Mouse (Mus musculus) heart, postnatal 10 days (tissue): ENCODE results near the gene Cmklr1. TPM values are rescaled to one million over a fixed set of nuclear protein-coding genes. Genes with fewer than 3 reads are reported as not detected.

Source experiments
- DNase-seq, 2 experiments: peaks; one replicate each; pipeline ENCODE4 v3.0.0; 2021
- intact Hi-C: fragments of 180-260 bp; cut with DNase I; formaldehyde crosslinking; loops from one replicate; pipeline ENCODE4 v1.15.1; 2025
- total RNA-seq, 2 experiments: library from RNA; stranded (reverse); gene quantifications; 2 replicates each; pipeline ENCODE4 v1.2.3; 2021

The Cmklr1 gene
- total RNA-seq, 2 experiments from 2014 or later, result 20.8 to 22.5 TPM

DNA sequence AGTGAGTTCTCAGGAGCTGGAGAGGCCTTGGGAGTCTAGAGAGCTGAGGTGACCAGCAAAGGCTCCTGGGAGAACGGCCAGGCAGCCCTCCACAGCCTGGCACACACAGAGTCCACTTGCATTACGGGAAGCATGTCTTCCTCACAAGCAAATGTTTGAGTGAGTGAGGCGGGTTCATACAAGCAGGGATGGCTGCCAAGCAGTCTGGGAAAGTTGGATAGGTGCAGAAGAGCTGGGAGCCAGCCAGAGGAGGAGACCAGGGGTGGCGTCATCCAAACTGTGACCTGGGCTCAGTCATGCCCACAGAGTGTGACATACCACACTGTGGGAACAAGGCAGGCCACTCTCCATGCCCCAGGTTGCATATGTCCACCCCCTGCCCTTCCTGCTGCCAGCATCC, 25.2 kb downstream of the Cmklr1 start:
- intact Hi-C loops, result no loop called here

DNA sequence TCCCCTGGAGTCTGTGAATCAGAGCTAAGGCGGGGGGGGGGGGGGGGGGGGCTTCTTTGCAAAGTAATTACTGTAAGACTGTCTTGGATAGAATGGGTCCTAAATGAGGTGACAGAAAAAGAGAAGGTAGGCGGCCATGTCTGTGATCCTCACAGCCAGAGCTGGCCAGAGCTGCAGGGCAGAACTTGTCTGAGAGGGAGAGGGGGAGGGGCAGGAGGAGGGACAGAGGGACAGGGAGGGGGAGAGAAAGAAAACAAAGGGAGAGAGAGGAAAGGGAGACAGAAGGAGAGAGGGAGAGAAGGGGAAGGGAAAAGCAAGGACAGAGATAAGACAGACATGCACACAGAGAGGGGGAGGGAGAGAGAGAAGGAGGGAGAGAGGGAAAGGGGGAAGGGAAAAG, 27.2 kb downstream of the Cmklr1 start:
- no peak for DNase-seq
- intact Hi-C loops, result no loop called here

More for the DNA sequence above, 25.2 kb downstream of the Cmklr1 start:
- peak; percentile 64 to 67 for DNase-seq

GRCm38 (mm10) chr5:113620999-113621398, 29.2 kb downstream of the Cmklr1 start:
- intact Hi-C loops, result no loop called here
- no peak for DNase-seq

DNA sequence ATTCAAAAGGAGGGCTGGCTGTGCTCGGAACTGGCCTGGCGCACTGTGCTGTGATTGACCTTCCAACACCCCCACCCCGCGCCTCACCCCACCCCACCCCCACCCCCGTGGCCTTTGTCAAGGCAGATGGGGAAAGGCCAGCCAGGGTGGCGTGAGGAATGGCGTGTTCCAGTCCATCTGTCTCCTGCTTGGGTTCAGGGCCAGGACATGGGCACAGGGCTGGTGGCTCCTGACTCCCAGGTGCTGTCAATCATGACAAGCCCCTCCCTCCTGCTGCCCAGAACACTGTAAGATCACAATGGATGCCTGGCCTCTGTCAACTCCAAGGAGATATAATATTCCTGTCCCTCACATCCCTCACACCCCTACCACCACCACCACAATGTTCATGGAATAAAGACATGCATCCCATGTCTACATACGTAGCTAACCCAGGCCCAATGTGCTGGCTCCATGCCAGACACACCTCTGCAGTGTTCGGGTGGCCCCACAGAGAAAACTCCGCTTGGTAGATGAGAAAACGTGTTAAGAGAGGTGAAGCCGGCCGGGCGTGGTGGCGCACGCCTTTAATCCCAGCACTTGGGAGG, 30.0 kb downstream of the Cmklr1 start:
- intact Hi-C loops, result no loop called here
- DNase-seq, result no peak

DNA sequence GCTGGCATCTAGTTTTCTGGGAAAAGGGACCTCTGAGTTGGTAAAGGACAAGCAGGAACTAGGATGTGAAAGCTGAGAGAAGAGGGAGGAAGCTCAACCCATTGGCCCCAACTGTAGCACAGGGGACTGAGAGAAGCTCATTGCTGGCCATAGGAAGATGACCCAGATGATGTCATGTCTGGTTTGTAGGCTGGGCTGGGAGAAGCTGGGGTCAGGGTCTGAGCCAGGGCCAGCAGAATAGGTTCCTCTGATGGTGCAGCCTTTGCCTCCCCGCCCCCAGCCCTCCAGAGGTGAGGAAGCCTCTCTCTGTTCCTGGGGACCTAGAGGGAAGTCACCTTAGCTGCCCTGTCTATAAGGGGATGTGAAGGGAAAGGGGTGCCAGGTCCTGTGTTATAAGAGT, 31.1 kb downstream of the Cmklr1 start:
- intact Hi-C loops, result no loop called here
- DNase-seq, result no peak

GRCm38 (mm10) chr5:113618716-113619115, 31.5 kb downstream of the Cmklr1 start:
- no peak for DNase-seq
- intact Hi-C loops, result no loop called here

- peak; percentile 58 to 65 for DNase-seq
- intact Hi-C loops, result no loop called here
Measured at GRCm38 (mm10) chr5:113611771-113612233, 38.4 kb downstream of the Cmklr1 start.

DNA sequence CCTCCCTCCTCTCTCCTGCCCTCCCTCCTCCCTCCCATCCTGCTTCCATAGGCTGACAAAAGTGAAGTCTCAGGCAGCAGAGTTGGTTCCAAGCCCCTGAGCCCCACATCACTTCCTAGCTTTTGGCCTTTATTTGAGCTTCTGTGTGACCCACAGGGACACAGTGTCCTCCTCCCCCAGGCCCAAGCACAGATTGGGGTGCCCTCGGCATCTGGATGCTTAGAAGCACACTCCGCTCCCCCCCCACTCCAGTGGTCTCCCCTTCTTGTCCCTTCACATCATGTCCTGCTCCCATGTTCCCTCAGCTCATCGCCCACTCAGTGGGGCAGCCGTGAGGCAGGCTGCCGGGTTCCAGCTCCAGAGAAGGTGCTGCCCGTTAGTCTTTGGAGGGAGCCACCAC, 39.1 kb downstream of the Cmklr1 start:
- intact Hi-C loops, result no loop called here
- DNase-seq, result no peak

GRCm38 (mm10) chr5:113610490-113610889, 39.7 kb downstream of the Cmklr1 start:
- no peak for DNase-seq
- intact Hi-C loops, result no loop called here

GRCm38 (mm10) chr5:113609891-113610290, 40.3 kb downstream of the Cmklr1 start:
- DNase-seq, result no peak
- intact Hi-C loops, result no loop called here

GRCm38 (mm10) chr5:113608511-113608910, 41.7 kb downstream of the Cmklr1 start:
- DNase-seq, result no peak

DNA sequence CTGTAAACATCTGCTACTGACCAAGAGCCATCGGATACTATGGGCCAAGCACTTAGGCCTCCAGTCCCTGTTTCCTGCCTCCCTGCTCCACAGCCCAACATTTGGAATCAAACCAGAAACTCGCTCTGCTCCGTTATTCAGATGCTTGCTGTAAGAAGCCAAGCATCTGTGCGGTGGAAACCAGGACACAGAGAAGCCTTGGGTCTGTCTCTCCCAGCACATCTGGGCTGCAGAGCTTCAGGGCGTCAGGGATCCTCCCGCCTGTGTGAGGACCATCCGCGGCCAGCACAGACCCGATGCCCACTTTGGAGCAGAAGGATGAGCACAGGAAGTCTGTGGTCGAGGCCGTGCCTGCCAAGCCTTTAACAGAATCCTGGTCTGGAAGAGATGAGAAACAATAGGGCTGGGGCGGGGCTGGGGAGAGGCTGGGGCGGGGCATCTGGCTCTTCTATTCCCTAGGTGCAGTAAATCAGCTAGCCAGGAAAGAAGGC, 42.2 kb downstream of the Cmklr1 start:
- peak; percentile 66 to 71 for DNase-seq
- intact Hi-C loops, result no loop called here

More at GRCm38 (mm10) chr5:113608511-113608910, 41.7 kb downstream of the Cmklr1 start:
- intact Hi-C loops, result no loop called here

GRCm38 (mm10) chr5:113606961-113607785, 43.1 kb downstream of the Cmklr1 start:
- intact Hi-C loops, result no loop called here
- DNase-seq, result peak; percentile 67 to 70

GRCm38 (mm10) chr5:113606121-113606520, 44.1 kb downstream of the Cmklr1 start:
- intact Hi-C loops, result no loop called here
- DNase-seq, result no peak

DNA sequence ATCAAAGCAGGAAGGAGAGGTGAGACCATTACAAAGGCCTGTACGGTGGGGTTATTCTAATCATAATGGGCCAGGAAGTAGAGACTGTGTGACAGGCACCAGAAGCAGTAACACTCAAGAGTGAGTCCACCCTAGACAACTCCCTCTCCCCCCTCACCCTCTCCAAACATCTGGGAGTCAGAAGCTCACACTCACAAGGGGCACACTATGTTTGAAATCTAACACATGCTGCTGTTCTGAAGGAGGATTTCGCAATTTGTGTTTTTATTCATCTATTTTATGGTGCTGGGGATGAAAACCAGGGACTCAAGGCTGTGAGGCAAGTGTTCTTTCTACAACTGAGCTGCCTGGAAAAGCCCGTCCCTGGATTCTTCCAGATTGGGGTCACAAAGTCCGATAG, 45.5 kb downstream of the Cmklr1 start:
- no peak for DNase-seq
- intact Hi-C loops, result no loop called here

GRCm38 (mm10) chr5:113603471-113603870, 46.8 kb downstream of the Cmklr1 start:
- intact Hi-C loops, result no loop called here
- DNase-seq, result no peak

GRCm38 (mm10) chr5:113600803-113601202, 49.4 kb downstream of the Cmklr1 start:
- no peak for DNase-seq
- intact Hi-C loops, result no loop called here

DNA sequence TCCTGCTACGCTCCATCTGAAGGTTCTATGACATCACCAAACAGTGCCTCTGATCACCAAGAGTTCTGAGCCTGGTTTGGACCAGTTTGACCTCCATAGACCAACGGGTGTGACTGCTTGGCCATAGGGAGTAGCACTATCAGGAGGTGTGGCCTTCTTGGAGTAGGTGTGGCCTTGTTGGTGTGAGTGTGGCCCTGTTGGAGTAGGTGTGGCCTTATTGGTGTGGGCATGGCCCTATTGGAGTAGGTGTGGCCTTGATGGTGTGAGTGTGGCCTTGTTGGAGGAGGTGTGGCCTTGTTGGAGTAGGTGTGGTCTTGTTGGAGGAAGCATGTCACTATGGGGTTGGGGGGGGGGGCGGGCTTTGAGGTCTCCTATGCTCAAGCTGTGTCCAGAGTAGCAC, 50.0 kb downstream of the Cmklr1 start:
- no peak for DNase-seq
- intact Hi-C loops, result no loop called here

- intact Hi-C loops, result no loop called here
- no peak for DNase-seq
Measured at GRCm38 (mm10) chr5:113596780-113597353, 53.4 kb downstream of the Cmklr1 start.

- no peak for DNase-seq
- intact Hi-C loops, result no loop called here
Measured at GRCm38 (mm10) chr5:113596252-113596651, 54.0 kb downstream of the Cmklr1 start.

- intact Hi-C loops, result loop anchor here (5.0 kb wide), 1 partner anchor 108 kb away; no protein-coding TSS in a partner anchor
- no peak for DNase-seq
Measured at GRCm38 (mm10) chr5:113593911-113594705, 56.1 kb downstream of the Cmklr1 start.
